Mouse (Mus musculus) lung, embryonic 16.5 days (tissue): ENCODE measurements at regions not wholly inside any gene's neighbourhood (a gene's known extent, or its start where the extent isn't known, plus 50 kb on each side); places are given as distances from the start of the nearest gene placed in this dataset.
A peak's percentile ranks its signal among the peaks of the same experiment; 100 is the strongest.

Experiments used
- ATAC-seq: fragments of 200-750 bp; cut with Nextera tagmentation; 2 replicates; pipeline ENCODE4 v1.8.0; 2017; ENCODE audit warnings: low read depth, mild to moderate bottlenecking, moderate library complexity
- H3K27ac ChIP-seq: fragments of 300-500 bp; sonication (generic); 2 replicates; pipeline ENCODE4 v1.5.1; 2014; ENCODE audit warnings: mild to moderate bottlenecking, control low read depth, low read length
- H3K27me3 ChIP-seq: fragments of 300-500 bp; sonication (generic); 2 replicates; pipeline ENCODE4 v1.6.1; 2014; ENCODE audit warnings: low read depth, low read length, mixed read lengths; ENCODE audit not compliant: control insufficient read depth, insufficient read depth
- H3K36me3 ChIP-seq: fragments of 300-500 bp; sonication (generic); 2 replicates; pipeline ENCODE4 v1.6.1; 2014; ENCODE audit warnings: low read length; ENCODE audit not compliant: control insufficient read depth, insufficient read depth
- H3K4me1 ChIP-seq: fragments of 300-500 bp; sonication (generic); replicated peaks from 2 replicates; pipeline ENCODE4 v1.6.1; 2014; ENCODE audit warnings: low read length, mixed read lengths; ENCODE audit not compliant: control insufficient read depth, insufficient read depth
- H3K4me2 ChIP-seq: fragments of 300-500 bp; sonication (generic); 2 replicates; pipeline ENCODE4 v1.6.1; 2014; ENCODE audit warnings: low read depth, low read length, control low read depth
- H3K4me3 ChIP-seq: fragments of 300-500 bp; sonication (generic); 2 replicates; pipeline ENCODE4 v1.5.1; 2014; ENCODE audit warnings: mild to moderate bottlenecking, low read length, control low read depth
- H3K9ac ChIP-seq: fragments of 300-500 bp; sonication (generic); 2 replicates; pipeline ENCODE4 v1.6.1; 2014; ENCODE audit warnings: low read length, control low read depth
- H3K9me3 ChIP-seq: fragments of 300-500 bp; sonication (generic); 2 replicates; pipeline ENCODE4 v1.6.1; 2016; ENCODE audit warnings: low read length; ENCODE audit not compliant: control insufficient read depth
- WGBS: fragments of 180-500 bp; shearing (Covaris S2); extraction: QIAGEN DNeasy Blood & Tissue Kit; methylation state at CpG from one replicate; pipeline ENCODE4 v1.1.7; 2014; 5-methylcytosine and 5-hydroxymethylcytosine counted together

DNA sequence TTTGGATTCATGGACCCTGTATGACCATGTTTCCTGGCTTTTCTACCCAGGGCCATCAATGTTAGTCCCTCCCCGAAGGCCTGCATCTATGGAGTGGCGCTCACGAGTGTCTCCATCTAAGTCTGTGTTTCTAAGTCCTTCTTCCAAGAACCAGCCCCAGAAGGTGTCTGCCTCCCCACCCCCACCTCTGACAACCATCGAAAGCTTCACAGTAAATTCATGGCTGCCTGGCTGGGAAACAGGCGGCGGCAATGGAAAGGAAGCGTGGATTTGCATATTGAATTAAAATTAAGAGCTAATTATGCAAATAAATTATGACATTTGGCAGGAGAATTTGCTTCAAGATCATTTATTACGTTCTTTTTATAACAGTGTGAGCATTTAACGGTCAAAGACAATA, 83.9 kb downstream of the Hif1an start:
- WGBS, result 73% methylated on average over 9 of the region's 9 CpGs
- no peak for ATAC-seq
- Histone ChIP-seq H3K9ac (no peak overlapping the region), H3K27me3 (peaks cover 38% of the 10 kb centered on the region), H3K4me1 (no peaks in the 10 kb centered on the region), H3K27ac (no peak overlapping the region), H3K4me3 (no peak overlapping the region), H3K36me3 (no peaks in the 10 kb centered on the region), H3K4me2 (no peak overlapping the region), H3K9me3 (no peaks in the 10 kb centered on the region)

DNA sequence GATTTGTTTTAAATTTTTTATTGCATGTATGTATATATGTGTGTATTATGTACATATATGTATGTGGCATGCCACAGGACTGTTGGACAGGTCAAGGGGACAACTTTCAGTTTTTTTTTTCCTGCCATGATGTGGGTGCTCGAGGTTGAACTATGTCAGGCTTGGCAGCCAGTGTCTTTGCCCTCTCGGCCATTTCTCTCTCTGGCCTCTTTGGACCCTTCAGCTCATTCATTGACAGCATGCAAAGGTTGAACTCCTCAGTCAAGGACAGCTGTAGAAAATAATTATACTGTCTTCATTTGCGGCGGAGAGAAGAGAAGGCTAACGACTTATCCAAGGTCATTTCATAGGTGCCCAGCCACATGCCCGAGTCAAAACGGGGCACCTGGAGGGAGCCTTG, 86.6 kb downstream of the Hif1an start:
- H3K27ac ChIP-seq, result no peak overlapping the region
- peaks cover 43% of the 10 kb centered on the region for H3K27me3 ChIP-seq
- H3K4me2 ChIP-seq, result no peak overlapping the region
- no peak overlapping the region for H3K4me3 ChIP-seq
- no peak for ATAC-seq
- no peaks in the 10 kb centered on the region for H3K9me3 ChIP-seq
- no peaks in the 10 kb centered on the region for H3K4me1 ChIP-seq
- WGBS, result 61% methylated on average over 7 of the region's 7 CpGs
- no peak overlapping the region for H3K9ac ChIP-seq
- H3K36me3 ChIP-seq, result no peaks in the 10 kb centered on the region

DNA sequence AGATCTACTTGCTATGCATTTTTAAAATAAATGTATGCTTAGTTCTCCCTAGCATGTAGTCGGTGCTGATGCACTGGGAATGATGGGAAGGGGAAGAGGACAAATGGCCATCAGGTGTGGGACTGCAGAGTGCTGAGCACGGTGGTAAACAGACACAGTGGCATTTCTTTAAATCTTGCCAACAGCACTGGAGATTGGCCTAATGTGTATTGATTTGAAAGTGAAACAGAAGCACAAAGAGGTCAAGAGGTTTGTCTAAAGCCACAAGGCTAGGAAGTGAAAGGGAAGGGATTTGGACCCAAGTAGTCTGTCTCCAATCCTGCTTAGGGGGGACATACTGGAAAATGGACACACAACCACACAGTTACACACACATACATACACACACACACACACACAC, 88.2 kb downstream of the Hif1an start:
- Histone ChIP-seq H3K9me3 (no peaks in the 10 kb centered on the region), H3K27me3 (peaks cover 45% of the 10 kb centered on the region), H3K9ac (no peak overlapping the region), H3K4me2 (no peak overlapping the region), H3K4me1 (no peaks in the 10 kb centered on the region), H3K4me3 (no peak overlapping the region), H3K36me3 (no peaks in the 10 kb centered on the region), H3K27ac (no peak overlapping the region)
- ATAC-seq, result no peak
- WGBS, result 18% methylated on average over 2 of the region's 2 CpGs

DNA sequence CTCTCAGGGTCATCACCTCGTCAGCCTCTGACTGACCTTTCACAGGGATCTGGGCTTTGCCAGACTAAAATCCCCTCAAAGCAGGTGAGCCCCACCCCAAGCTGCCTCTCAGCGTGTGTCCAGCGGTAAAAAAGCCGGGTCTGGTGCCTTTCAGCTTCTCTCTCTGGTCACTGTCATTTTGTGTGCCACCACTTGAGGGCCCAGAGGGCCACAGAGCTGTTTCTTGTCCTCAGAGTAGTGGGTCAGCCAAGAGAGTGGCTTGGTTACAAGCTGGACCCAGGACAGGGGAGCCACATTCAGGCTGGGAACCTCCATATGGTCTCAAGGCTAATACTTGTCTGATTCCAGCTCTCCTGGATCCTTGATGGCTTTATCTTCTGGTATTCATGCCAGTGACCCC, 89.0 kb downstream of the Hif1an start:
- Histone ChIP-seq H3K27ac (no peak overlapping the region), H3K27me3 (peaks cover 45% of the 10 kb centered on the region), H3K36me3 (no peaks in the 10 kb centered on the region), H3K4me3 (no peak overlapping the region), H3K9me3 (no peaks in the 10 kb centered on the region), H3K4me2 (no peak overlapping the region), H3K9ac (no peak overlapping the region), H3K4me1 (no peaks in the 10 kb centered on the region)
- WGBS, result 6% methylated on average over 4 of the region's 4 CpGs
- no peak for ATAC-seq

DNA sequence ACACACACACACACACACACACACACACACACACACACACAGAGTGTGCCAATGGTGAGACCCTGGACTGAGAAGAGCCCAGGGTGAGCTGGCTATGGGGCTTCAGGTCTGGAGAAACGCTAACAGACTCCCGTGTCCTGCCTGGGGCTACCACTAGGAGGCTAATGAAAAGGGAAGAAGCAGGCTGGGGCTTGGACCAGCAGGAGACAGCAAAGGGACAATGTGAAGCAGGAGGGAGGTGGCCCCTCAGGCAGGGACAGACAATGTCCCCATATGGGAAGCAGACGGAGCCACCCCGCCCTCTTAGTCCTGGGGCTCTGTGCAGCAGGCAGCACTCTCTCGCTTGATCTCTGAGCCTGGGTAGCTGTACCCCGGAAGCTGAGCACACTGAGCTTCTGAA, 93.1 kb downstream of the Hif1an start:
- 6% methylated on average over 6 of the region's 6 CpGs for WGBS
- H3K4me1 ChIP-seq, result no peaks in the 10 kb centered on the region
- H3K9me3 ChIP-seq, result no peaks in the 10 kb centered on the region
- peaks cover 27% of the 10 kb centered on the region for H3K27me3 ChIP-seq
- no peak overlapping the region for H3K4me2 ChIP-seq
- no peak overlapping the region for H3K4me3 ChIP-seq
- no peak overlapping the region for H3K27ac ChIP-seq
- H3K9ac ChIP-seq, result no peak overlapping the region
- H3K36me3 ChIP-seq, result no peaks in the 10 kb centered on the region
- no peak for ATAC-seq

DNA sequence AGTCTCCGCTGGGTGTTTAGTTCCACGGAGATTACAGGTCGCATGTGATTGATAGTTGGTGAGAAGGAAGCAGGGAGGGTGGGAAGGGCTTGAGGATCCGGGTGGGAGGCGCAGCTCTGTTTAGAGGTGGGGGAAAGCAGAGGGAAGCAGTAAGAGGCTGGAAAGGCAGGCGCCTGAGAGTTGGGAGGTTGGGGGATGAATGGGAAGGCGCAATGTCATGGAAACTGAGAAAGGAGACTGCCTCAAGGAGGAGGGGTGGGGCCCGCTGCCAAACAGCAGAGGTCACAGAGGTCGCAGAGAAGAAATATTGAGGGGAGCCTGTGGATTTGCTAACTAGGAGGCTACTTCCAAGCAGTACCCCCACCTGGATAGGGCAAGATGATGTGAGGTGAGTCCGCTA, 96.5 kb upstream of the Pax2 start:
- no peak overlapping the region for H3K4me3 ChIP-seq
- peaks cover 14% of the 10 kb centered on the region for H3K27me3 ChIP-seq
- no peak overlapping the region for H3K27ac ChIP-seq

DNA sequence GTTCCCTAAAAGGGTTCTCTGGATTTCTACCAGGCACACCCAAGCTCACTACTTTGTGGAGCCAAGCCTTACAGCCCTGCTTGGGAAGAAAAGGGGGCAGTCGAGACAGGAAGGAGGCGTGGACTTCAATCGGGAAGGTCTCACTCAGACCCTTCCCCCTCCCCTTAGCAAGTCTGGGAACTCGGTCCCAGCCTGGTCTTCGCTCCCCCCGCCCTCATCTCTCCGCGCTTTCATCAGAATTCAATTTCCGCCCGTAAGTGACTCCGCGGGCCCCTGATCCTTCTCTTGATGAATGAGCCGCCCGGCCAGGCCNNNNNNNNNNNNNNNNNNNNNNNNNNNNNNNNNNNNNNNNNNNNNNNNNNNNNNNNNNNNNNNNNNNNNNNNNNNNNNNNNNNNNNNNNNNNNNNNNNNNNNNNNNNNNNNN, 86.3 kb upstream of the Pax2 start:
- WGBS, result under 1% methylated on average over 14 of the region's 14 CpGs
- H3K27me3 ChIP-seq, result peaks cover 72% of the 10 kb centered on the region
- peak; percentile 60 for ATAC-seq
- peak overlapping the region; percentile 61 for H3K4me2 ChIP-seq
- H3K4me1 ChIP-seq, result peaks cover 13% of the 10 kb centered on the region
- H3K4me3 ChIP-seq, result peak overlapping the region; percentile 36
- no peak overlapping the region for H3K27ac ChIP-seq
- H3K9me3 ChIP-seq, result no peaks in the 10 kb centered on the region
- 0 out of 2 replicates have a peak overlapping the region, but pooled peaks have one; percentile 15 for H3K9ac ChIP-seq
- no peaks in the 10 kb centered on the region for H3K36me3 ChIP-seq

More for the DNA sequence above, 96.5 kb upstream of the Pax2 start:
- no peak for ATAC-seq
- no peaks in the 10 kb centered on the region for H3K36me3 ChIP-seq
- H3K4me2 ChIP-seq, result no peak overlapping the region
- H3K9me3 ChIP-seq, result no peaks in the 10 kb centered on the region
- no peak overlapping the region for H3K9ac ChIP-seq
- H3K4me1 ChIP-seq, result no peaks in the 10 kb centered on the region
- WGBS, result 10% methylated on average over 10 of the region's 10 CpGs

DNA sequence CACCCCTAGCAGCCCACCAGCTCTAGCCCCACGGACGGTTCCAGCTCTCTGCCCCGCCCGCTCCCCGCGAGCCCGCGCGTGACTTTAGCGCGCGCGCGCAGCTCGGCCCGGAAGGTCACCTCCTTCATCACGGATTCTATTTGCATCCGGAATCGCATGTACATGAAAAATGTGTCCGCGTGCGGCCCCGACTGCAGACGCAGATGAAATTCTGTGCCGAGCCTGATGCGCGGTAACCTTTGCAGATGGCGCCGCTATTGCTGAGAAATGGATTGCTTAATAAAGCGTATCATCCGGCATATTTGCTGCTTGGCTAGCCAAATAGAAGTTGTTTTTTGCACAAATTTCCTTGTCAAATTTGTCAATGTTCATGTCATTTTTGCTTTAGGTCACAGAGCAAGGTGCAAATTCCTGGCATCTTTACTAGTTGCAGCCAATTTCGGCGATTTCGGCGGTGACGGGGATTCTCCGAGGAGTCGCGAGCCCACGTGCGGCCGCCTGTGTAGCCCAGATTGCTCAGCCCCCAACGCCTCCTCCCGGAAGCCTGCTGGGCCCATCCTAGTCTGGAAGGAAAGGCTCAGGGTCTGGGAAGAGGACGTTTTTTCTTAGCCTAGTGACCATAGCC, 81.1 kb upstream of the Pax2 start:
- Histone ChIP-seq H3K9ac (no peak overlapping the region), H3K27ac (no peak overlapping the region), H3K36me3 (no peaks in the 10 kb centered on the region), H3K27me3 (peaks cover 87% of the 10 kb centered on the region), H3K4me1 (peaks cover 13% of the 10 kb centered on the region), H3K4me3 (no peak overlapping the region), H3K4me2 (no peak overlapping the region), H3K9me3 (no peaks in the 10 kb centered on the region)
- no peak for ATAC-seq
- WGBS, result 8% methylated on average over 45 of the region's 45 CpGs

DNA sequence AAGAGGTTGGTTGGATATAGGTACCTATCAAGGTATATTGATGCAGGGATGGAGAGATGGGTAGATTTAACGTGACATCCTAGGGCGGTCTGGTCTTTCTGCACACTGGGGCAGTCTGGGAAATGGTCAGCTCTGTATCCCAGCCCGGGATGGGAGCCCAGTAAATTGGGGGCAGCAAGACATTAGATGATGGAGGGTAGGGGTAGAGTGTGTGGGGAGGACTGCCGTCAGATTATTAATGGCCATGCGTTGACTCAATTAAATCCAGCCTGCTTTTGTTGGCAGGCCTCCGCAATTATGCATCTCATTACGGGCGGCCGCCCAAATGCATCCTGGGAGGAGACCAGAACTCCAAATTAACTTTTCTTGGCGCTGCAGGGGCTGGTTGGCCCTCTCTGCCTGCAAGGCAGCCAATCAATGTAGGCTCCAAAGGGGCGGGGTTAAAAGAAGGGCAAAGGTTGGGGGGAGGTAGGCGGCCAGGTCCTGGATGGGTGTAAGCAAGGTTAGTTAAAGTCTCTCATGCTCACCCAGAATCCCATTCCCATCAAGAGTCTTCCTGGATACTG, 79.2 kb upstream of the Pax2 start:
- Histone ChIP-seq H3K36me3 (no peaks in the 10 kb centered on the region), H3K9ac (no peak overlapping the region), H3K9me3 (no peaks in the 10 kb centered on the region), H3K27ac (no peak overlapping the region), H3K27me3 (peaks cover 89% of the 10 kb centered on the region), H3K4me2 (no peak overlapping the region), H3K4me1 (peaks cover 6% of the 10 kb centered on the region), H3K4me3 (no peak overlapping the region)
- 6% methylated on average over 12 of the region's 12 CpGs for WGBS
- no peak for ATAC-seq
